8 mouse cellular contexts compared by ENCODE assay signal in genomic region chr6:134036491-134036911, GRCm38 (mm10). TPM values are rescaled to one million over a fixed set of nuclear protein-coding genes. Genes with fewer than 3 reads are reported as not detected.
DNase-seq lines count a peak whose midpoint lies in the region; ATAC-seq and TF ChIP-seq lines count a peak whose summit lies in the region.

No protein-coding gene starts in this region.

- TF ChIP-seq POLR2A in lung, adult 2 months (IDR thresholded peaks at IDR 0.05; ENCODE audit: borderline replicate concordance, extremely low read depth, low read depth, low read length), result no peak
- no peak for TF ChIP-seq POLR2A in myocyte (IDR thresholded peaks at IDR 0.05; ENCODE audit: insufficient read length, low read depth)

- H3K9me3 ChIP-seq in hindbrain, embryonic 15.5 days, result no peaks in the 10 kb centered on the region

- no peak for ATAC-seq in hindbrain, embryonic 15.5 days (ENCODE audit: low FRiP score, low read depth)

- H3K27ac ChIP-seq in hindbrain, embryonic 15.5 days (replicated peaks), result peak overlapping the region; percentile 98

- 4% methylated on average over 7 of the region's 8 CpGs for WGBS in lung, adult 2 months
- WGBS in hindbrain, embryonic 15.5 days, result 6% methylated on average over 8 of the region's 8 CpGs

- H3K4me2 ChIP-seq in hindbrain, embryonic 15.5 days, result peak overlapping the region; percentile 57
- peak overlapping the region; percentile 92 for H3K4me2 ChIP-seq in myocyte (ENCODE audit: low read depth)

- H3ac ChIP-seq in myocyte (ENCODE audit: control insufficient read depth, insufficient read length), result peak overlapping the region; percentile 99

- no peak for DNase-seq in lung, adult 2 months
- DNase-seq in lung, postnatal 36 days, result no peak
- peak; percentile 30 for DNase-seq in adipocyte (ENCODE audit: low spot score)
- no peak for DNase-seq in gastrocnemius, postnatal 36 days
- DNase-seq in cerebellum, adult 9-11 months, result no peak
- DNase-seq in cerebellum, postnatal 4 days (ENCODE audit: low spot score in 2 of 2), result no peak

- H3K4me1 ChIP-seq in lung, adult 2 months (ENCODE audit: control insufficient read depth, insufficient read depth, low read length), result peaks cover 13% of the 10 kb centered on the region
- H3K4me1 ChIP-seq in hindbrain, embryonic 15.5 days (replicated peaks), result peaks cover 39% of the 10 kb centered on the region

- intact Hi-C loops in gastrocnemius, postnatal 36 days (cut with DNase I), result loop anchor here (10.0 kb wide), 1 partner anchor 138 kb away; no protein-coding TSS in a partner anchor

- H3K36me3 ChIP-seq in hindbrain, embryonic 15.5 days, result no peaks in the 10 kb centered on the region
- no peaks in the 10 kb centered on the region for H3K36me3 ChIP-seq in myocyte (ENCODE audit: control insufficient read depth, insufficient read depth)

- H3K79me2 ChIP-seq in myocyte (ENCODE audit: control insufficient read depth, insufficient read depth), result peaks cover 53% of the 10 kb centered on the region

- no peaks in the 10 kb centered on the region for H3K27me3 ChIP-seq in hindbrain, embryonic 15.5 days
- H3K27me3 ChIP-seq in myocyte (ENCODE audit: control insufficient read depth, insufficient read depth, insufficient read length), result no peaks in the 10 kb centered on the region

- TF ChIP-seq CTCF in lung, adult 2 months (IDR thresholded peaks at IDR 0.05; ENCODE audit: insufficient read depth, low read length), result no peak

- H3K4me3 ChIP-seq in lung, adult 2 months (replicated peaks; ENCODE audit: extremely low read depth, low read depth, low read length), result peak overlapping the region; percentile 98
- peak overlapping the region; percentile 59 for H3K4me3 ChIP-seq in hindbrain, embryonic 15.5 days
- peak overlapping the region; percentile 91 for H3K4me3 ChIP-seq in myocyte

- H3K9ac ChIP-seq in hindbrain, embryonic 15.5 days, result peak overlapping the region; percentile 77

TF ChIP-seq in myocyte, 11 proteins besides CTCF, POLR2A, EP300 and RAD21:
- no peak for TF ChIP-seq TCF12 (IDR thresholded peaks at IDR 0.05; ENCODE audit: insufficient read depth, poor library complexity, severe bottlenecking)
- no peak for TF ChIP-seq USF1 (IDR thresholded peaks at IDR 0.05; ENCODE audit: low read depth)
- no peak for TF ChIP-seq SRF (IDR thresholded peaks at IDR 0.05; ENCODE audit: control insufficient read depth, insufficient read length, low read depth)
- TF ChIP-seq E2F4 (IDR thresholded peaks at IDR 0.05; ENCODE audit: insufficient read depth), result no peak
- no peak for TF ChIP-seq MYOG (IDR thresholded peaks at IDR 0.05; ENCODE audit: control insufficient read depth in 1 of 3, insufficient read depth in 1 of 3, insufficient read length in 2 of 3, low read depth in 2 of 3)
- TF ChIP-seq MAX (IDR thresholded peaks at IDR 0.05; ENCODE audit: low read depth), result no peak
- TF ChIP-seq CEBPB (IDR thresholded peaks at IDR 0.05; ENCODE audit: insufficient read depth, poor library complexity, severe bottlenecking), result no peak
- no peak for TF ChIP-seq TCF3 (IDR thresholded peaks at IDR 0.05; ENCODE audit: insufficient read length, low read depth)
- no peak for TF ChIP-seq POLR2AphosphoS2 (IDR thresholded peaks at IDR 0.05; ENCODE audit: insufficient read length, low read depth)
- no peak for TF ChIP-seq REST (IDR thresholded peaks at IDR 0.05; ENCODE audit: insufficient read depth, insufficient read length)
- no peak for TF ChIP-seq MYOD1 (IDR thresholded peaks at IDR 0.05; ENCODE audit: control insufficient read depth in 1 of 3, insufficient read length in 2 of 3, low read depth in 2 of 3)

RNA-seq across cellular contexts. Expression of gene Etv6, which starts 1.0 kb away (rescaled TPM):
- polyA plus RNA-seq in lung, adult 2 months (2012; rRNA removed), result 20.9 and 25.9 TPM in 2 replicates
- 5.3 and 6.9 TPM in 2 replicates for polyA plus RNA-seq in hindbrain, embryonic 15.5 days (2015; fragmentation: Nextera tagmentation; extraction: Ambion mirVana)
- 6.8 TPM for polyA plus RNA-seq in myocyte (2012; fragmentation: generic; extraction: Trizol)
- total RNA-seq in gastrocnemius, postnatal 36 days (2021), result 1 to 10 TPM; 6.1 to 6.7 TPM
